Mouse (Mus musculus): ENCODE results near the gene Rnase13.

Gene Rnase13

GRCm38 (mm10) chr14:51921759-51922570, 608 bp downstream of the Rnase13 start:
- Histone ChIP-seq H3K27me3 (ENCODE audit: control insufficient read depth, insufficient read depth, low read length, poor library complexity, severe bottlenecking) (no peaks in the 10 kb centered on the region), H3K36me3 (ENCODE audit: control insufficient read depth, insufficient read depth, low read length, poor library complexity, severe bottlenecking) (no peaks in the 10 kb centered on the region)
- DNase-seq (ENCODE audit: low read depth, low spot score): no peak

- Histone ChIP-seq H3K36me3 (ENCODE audit: control insufficient read depth, insufficient read depth, low read length, poor library complexity, severe bottlenecking) (no peaks in the 10 kb centered on the region), H3K27me3 (ENCODE audit: control insufficient read depth, insufficient read depth, low read length, poor library complexity, severe bottlenecking) (no peaks in the 10 kb centered on the region)
- DNase-seq (ENCODE audit: low read depth, low spot score): no peak
Measured at GRCm38 (mm10) chr14:51918966-51919365, 3.6 kb downstream of the Rnase13 start.

DNA sequence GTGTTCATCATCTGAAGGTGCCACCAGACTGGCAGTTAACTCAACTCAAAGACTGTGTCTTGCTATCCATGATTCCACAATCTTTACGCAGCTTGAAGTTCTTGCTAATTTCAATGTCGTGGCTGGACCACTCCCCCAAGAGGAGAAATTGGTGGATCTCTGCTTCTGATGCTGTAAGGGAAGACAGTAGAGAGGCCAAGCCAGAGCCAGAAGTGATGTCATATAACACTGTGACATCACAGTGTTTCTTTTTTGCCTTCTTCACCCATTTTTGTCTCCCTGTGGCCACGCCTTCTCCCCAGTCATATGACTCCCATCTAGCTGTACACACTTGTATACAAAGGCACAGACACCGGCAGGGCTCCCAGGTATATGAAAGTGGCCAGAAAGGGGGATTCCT, 4.4 kb downstream of the Rnase13 start, which contains the start of gene Tppp2:
TSS of gene Tppp2 (plus strand) at position 301 of the 400 bp plus-strand sequence.
- Histone ChIP-seq H3K27me3 (ENCODE audit: control insufficient read depth, insufficient read depth, low read length, poor library complexity, severe bottlenecking) (no peaks in the 10 kb centered on the region; the same call in 1 of the 2 replicates), H3K36me3 (ENCODE audit: control insufficient read depth, insufficient read depth, low read length, poor library complexity, severe bottlenecking) (no peaks in the 10 kb centered on the region)
- DNase-seq (ENCODE audit: low read depth, low spot score): no peak

DNA sequence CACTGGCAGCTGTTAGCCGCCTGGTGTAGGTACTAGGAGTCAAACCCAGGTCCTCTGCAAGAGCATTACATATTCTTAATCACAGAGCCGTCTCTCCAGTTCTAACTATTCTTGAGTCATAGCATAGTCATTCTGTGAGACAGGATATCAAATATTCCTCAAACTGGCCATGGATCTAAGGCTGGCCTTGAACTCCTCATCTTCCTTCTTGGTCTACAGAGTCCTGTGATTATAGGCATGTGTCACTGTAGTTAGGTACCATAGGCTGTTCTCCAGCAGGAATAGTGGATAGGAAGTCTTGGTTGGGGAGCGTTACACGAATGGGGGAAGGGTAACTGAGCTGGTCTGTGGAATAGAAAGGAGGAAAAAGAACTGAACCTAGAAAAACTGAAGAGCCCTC, 6.0 kb downstream of the Rnase13 start:
- Histone ChIP-seq H3K36me3 (ENCODE audit: control insufficient read depth, insufficient read depth, low read length, poor library complexity, severe bottlenecking) (no peaks in the 10 kb centered on the region), H3K27me3 (ENCODE audit: control insufficient read depth, insufficient read depth, low read length, poor library complexity, severe bottlenecking) (no peaks in the 10 kb centered on the region; the same call in 1 of the 2 replicates)
- DNase-seq (ENCODE audit: low read depth, low spot score): no peak

DNA sequence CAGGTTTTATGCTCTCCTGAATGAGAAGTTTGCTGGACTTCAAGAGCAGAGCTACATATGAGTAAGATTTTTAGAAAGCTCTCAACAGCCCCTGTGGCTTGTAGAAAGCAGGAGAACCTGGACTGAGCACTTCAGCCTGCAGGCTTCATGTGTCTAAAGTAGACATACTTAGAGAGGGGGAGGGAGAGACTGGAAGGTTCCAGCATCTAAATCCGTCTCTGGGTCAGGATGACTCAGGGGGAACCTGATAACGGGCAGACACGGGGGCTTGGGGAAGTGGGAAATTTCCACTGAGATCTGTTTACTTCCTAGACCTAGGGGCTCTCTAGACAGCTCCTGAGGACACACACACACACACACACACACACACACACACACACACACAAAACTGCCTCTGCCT, 7.5 kb downstream of the Rnase13 start:
- DNase-seq (ENCODE audit: low read depth, low spot score): no peak
- H3K36me3 ChIP-seq (ENCODE audit: control insufficient read depth, insufficient read depth, low read length, poor library complexity, severe bottlenecking): no peaks in the 10 kb centered on the region
- no peaks in the 10 kb centered on the region; the same call in 1 of the 2 replicates for H3K27me3 ChIP-seq (ENCODE audit: control insufficient read depth, insufficient read depth, low read length, poor library complexity, severe bottlenecking)

DNA sequence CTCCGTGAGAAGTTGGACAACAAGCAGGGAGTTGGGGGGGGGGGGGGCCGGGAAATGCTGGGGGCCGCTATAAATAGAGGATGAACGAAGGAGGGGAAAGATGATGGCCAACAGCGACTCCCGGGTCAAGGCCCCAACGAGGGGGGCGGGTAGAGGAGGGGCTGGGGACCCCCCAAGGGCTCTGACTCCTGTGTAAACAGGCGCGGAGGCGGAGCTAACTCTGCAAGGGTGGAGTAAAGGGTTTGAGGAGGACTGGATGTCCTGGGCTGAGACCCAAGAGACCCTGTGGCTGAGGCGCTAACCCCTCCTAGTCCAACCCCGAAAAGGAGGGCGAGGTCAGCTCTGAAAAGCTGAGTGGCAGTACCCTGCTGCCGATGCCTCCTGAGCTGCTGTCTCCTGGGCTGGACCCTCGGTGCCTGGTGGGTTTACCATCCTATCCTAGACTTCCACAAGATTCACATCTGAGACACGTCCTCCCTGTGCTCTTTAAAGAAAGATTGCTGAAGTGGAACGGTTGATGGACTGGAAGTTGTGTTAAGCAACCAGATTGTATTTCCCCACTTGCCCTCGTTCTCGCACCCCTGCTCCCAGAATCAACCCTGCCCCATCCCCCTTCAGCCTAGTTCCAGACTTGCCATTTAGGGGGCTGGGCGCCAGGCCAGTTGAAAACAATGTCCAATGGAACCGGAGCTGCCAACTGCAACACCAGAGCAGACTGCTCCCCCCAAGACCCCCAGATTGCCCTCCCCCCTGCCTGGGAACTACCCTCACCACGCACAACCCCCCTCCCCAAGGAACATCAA, 8.4 kb downstream of the Rnase13 start, which contains the start of gene Ndrg2:
TSS of gene Ndrg2 (minus strand) at position 199 of the 803 bp plus-strand sequence.
- no peaks in the 10 kb centered on the region for H3K36me3 ChIP-seq (ENCODE audit: control insufficient read depth, insufficient read depth, low read length, poor library complexity, severe bottlenecking)
- no peak for DNase-seq (ENCODE audit: low read depth, low spot score)
- H3K27me3 ChIP-seq (ENCODE audit: control insufficient read depth, insufficient read depth, low read length, poor library complexity, severe bottlenecking): no peaks in the 10 kb centered on the region; the same call in 1 of the 2 replicates

DNA sequence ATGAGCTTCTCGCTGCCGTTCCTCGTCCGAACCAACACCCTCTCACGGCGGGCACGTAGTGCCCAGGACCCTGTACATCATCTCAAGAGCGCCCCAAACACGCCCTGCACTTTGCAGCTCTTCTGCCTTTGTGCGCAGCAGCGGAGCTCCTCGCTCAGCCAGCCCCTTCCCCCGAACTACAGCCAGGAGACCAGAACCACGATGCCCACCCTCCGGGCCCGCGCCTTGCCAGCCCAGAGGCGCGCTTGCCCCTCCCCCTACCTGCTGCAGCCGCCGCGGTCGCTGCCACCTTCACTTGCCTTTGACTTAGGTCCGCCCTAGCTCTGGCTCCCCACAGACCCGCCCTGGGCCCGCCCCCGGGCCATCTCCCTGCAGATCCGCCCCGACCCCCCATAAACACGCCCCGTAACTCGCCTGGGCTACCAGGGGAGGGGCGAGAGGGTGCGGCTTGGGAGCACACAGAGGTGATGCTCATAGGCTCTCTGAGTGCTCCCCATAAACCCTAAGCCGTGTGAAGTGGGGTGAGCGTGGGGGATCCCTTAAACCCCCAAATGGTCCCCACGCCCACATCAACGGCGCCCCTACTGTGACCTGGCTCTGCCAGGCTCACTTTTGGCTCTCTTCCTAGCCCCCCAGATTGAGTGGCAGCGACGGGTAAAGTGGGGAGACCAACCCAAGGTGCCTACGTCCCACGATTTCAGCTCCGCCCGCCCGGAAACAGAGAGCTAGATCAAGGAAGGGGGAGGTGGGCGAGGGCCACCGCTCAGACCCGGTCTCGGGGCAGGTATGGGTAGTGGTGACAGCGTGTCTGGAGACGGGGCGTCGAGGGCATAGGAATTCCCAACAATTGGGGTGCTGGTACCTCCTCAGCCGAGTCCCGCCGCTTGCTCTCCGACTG, 9.3 kb downstream of the Rnase13 start:
- Histone ChIP-seq H3K27me3 (ENCODE audit: control insufficient read depth, insufficient read depth, low read length, poor library complexity, severe bottlenecking) (no peaks in the 10 kb centered on the region; the same call in 1 of the 2 replicates), H3K36me3 (ENCODE audit: control insufficient read depth, insufficient read depth, low read length, poor library complexity, severe bottlenecking) (no peaks in the 10 kb centered on the region)
- peak; percentile 36 for DNase-seq (ENCODE audit: low read depth, low spot score)

- Histone ChIP-seq H3K27me3 (ENCODE audit: control insufficient read depth, insufficient read depth, low read length, poor library complexity, severe bottlenecking) (no peaks in the 10 kb centered on the region; the same call in 1 of the 2 replicates), H3K36me3 (ENCODE audit: control insufficient read depth, insufficient read depth, low read length, poor library complexity, severe bottlenecking) (no peaks in the 10 kb centered on the region)
- DNase-seq (ENCODE audit: low read depth, low spot score): no peak
Measured at GRCm38 (mm10) chr14:51912391-51913061, 10.0 kb downstream of the Rnase13 start.

GRCm38 (mm10) chr14:51911301-51911700, 11.3 kb downstream of the Rnase13 start:
- no peaks in the 10 kb centered on the region; the same call in 1 of the 2 replicates for H3K27me3 ChIP-seq (ENCODE audit: control insufficient read depth, insufficient read depth, low read length, poor library complexity, severe bottlenecking)
- no peaks in the 10 kb centered on the region for H3K36me3 ChIP-seq (ENCODE audit: control insufficient read depth, insufficient read depth, low read length, poor library complexity, severe bottlenecking)
- DNase-seq (ENCODE audit: low read depth, low spot score): no peak

DNA sequence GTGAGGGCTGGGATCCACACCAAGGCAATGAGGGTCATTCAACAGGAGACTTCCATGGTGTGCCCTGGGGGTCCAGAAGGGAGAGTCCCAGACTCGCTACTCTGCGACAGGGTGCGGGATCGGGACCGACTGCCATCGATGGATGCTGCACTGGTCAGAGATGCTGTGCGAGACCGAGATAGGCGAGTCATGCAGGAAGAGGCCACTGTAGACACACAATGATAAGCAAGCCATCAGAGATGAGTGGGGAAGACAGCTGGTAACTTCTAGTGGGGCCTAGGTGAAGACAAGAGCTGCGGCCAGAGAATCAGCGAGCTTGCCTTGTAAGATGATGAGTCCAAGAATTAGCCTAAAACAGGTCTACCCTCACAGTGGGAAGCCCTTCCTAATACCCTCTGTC, 16.5 kb downstream of the Rnase13 start:
- no peak for DNase-seq (ENCODE audit: low read depth, low spot score)
- Histone ChIP-seq H3K36me3 (ENCODE audit: control insufficient read depth, insufficient read depth, low read length, poor library complexity, severe bottlenecking) (no peaks in the 10 kb centered on the region), H3K27me3 (ENCODE audit: control insufficient read depth, insufficient read depth, low read length, poor library complexity, severe bottlenecking) (no peaks in the 10 kb centered on the region)

- H3K27me3 ChIP-seq (ENCODE audit: control insufficient read depth, insufficient read depth, low read length, poor library complexity, severe bottlenecking): no peaks in the 10 kb centered on the region
- no peak for DNase-seq (ENCODE audit: low read depth, low spot score)
- no peaks in the 10 kb centered on the region for H3K36me3 ChIP-seq (ENCODE audit: control insufficient read depth, insufficient read depth, low read length, poor library complexity, severe bottlenecking)
Measured at GRCm38 (mm10) chr14:51904706-51905105, 17.9 kb downstream of the Rnase13 start.

DNA sequence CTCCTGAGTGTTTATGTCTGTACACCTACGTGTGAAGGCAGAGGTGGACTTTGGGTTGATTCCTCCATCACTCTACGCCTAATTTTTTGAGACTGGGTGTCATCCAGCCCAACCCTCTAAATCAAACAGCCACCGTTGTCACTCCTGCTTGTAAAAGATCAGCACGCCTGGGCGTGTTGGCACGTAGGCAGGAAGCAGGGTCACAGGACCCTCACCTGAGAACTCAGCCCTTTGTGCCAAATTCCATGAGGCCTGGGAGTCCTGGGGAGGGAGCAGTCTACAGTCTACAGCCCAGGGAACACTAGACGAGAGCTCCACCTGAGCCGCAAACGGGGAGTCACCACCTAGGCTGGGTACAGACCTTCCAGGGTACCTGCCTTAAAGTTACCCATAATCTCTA, 18.8 kb downstream of the Rnase13 start:
- no peak for DNase-seq (ENCODE audit: low read depth, low spot score)
- Histone ChIP-seq H3K27me3 (ENCODE audit: control insufficient read depth, insufficient read depth, low read length, poor library complexity, severe bottlenecking) (no peaks in the 10 kb centered on the region), H3K36me3 (ENCODE audit: control insufficient read depth, insufficient read depth, low read length, poor library complexity, severe bottlenecking) (no peaks in the 10 kb centered on the region)

GRCm38 (mm10) chr14:51902806-51903710, 19.5 kb downstream of the Rnase13 start:
- no peaks in the 10 kb centered on the region for H3K27me3 ChIP-seq (ENCODE audit: control insufficient read depth, insufficient read depth, low read length, poor library complexity, severe bottlenecking)
- DNase-seq (ENCODE audit: low read depth, low spot score): peak; percentile 75
- H3K36me3 ChIP-seq (ENCODE audit: control insufficient read depth, insufficient read depth, low read length, poor library complexity, severe bottlenecking): no peaks in the 10 kb centered on the region

All from splenic B cell, adult 2 months (primary cell).